31 mouse cellular contexts compared by ENCODE assay signal in genomic region chr11:11905518-11905917, GRCm38 (mm10). TPM values are rescaled to one million over a fixed set of nuclear protein-coding genes. Genes with fewer than 3 reads are reported as not detected.
"Had no signal": no experiment of that assay in that cellular context is flagged by ENCODE, and none has a peak within 500 bp of the region (broad histone marks: within the 10 kb centered on the region; RNA-seq: fewer than 3 reads in every experiment).

No protein-coding gene starts in this region.

- H3K36me3 ChIP-seq: heart, embryonic 12.5 days; heart, embryonic 13.5 days; heart, embryonic 15.5 days; hindbrain, embryonic 10.5 days; hindbrain, embryonic 12.5 days; hindbrain, embryonic 13.5 days; hindbrain, embryonic 15.5 days; intestine, embryonic 15.5 days; kidney, embryonic 15.5 days had no signal

- H3K4me2 ChIP-seq: heart, embryonic 11.5 days; heart, embryonic 12.5 days; heart, embryonic 13.5 days; heart, embryonic 15.5 days; hindbrain, embryonic 12.5 days; hindbrain, embryonic 13.5 days; hindbrain, embryonic 14.5 days; hindbrain, embryonic 15.5 days; intestine, embryonic 15.5 days; kidney, embryonic 15.5 days had no signal

- DNase-seq: heart, postnatal 10 days; heart, postnatal 14 days; heart, postnatal 36 days; heart, postnatal 4 days; kidney, adult 11 months; kidney, adult 18-20 months; kidney, adult 2 months; kidney, adult 8-10 months; kidney, adult 9 months; kidney, postnatal 14 days; kidney, postnatal 25 days; kidney, postnatal 36 days; kidney, postnatal 4 days; layer of hippocampus, adult 9-11 months; layer of hippocampus, postnatal 36 days had no signal

- H3K4me3 ChIP-seq: heart, embryonic 12.5 days; heart, embryonic 13.5 days; heart, embryonic 15.5 days; hindbrain, embryonic 10.5 days; hindbrain, embryonic 12.5 days; hindbrain, embryonic 13.5 days; hindbrain, embryonic 15.5 days; intestine, embryonic 15.5 days; kidney, embryonic 15.5 days; layer of hippocampus, adult 2 months; left cerebral cortex, adult 2 months had no signal

- H3K4me1 ChIP-seq: hindbrain, embryonic 12.5 days; hindbrain, embryonic 13.5 days; hindbrain, embryonic 15.5 days; kidney, embryonic 15.5 days had no signal

- H3K9me3 ChIP-seq: heart, embryonic 15.5 days; hindbrain, embryonic 10.5 days; hindbrain, embryonic 12.5 days; hindbrain, embryonic 13.5 days; hindbrain, embryonic 15.5 days; intestine, embryonic 15.5 days; kidney, embryonic 15.5 days had no signal

- H3K9ac ChIP-seq: heart, embryonic 12.5 days; heart, embryonic 13.5 days; heart, embryonic 15.5 days; hindbrain, embryonic 12.5 days; hindbrain, embryonic 13.5 days; hindbrain, embryonic 14.5 days; hindbrain, embryonic 15.5 days; intestine, embryonic 15.5 days; kidney, embryonic 15.5 days had no signal

- H3K27ac ChIP-seq: heart, embryonic 13.5 days; heart, embryonic 15.5 days; hindbrain, embryonic 10.5 days; hindbrain, embryonic 12.5 days; hindbrain, embryonic 13.5 days; hindbrain, embryonic 14.5 days; hindbrain, embryonic 15.5 days; hindbrain, postnatal 0 days; intestine, embryonic 15.5 days; kidney, embryonic 15.5 days; kidney, postnatal 0 days; layer of hippocampus, adult 2 months; left cerebral cortex, adult 2 months had no signal

- H3K27me3 ChIP-seq: heart, embryonic 12.5 days; heart, embryonic 13.5 days; heart, embryonic 15.5 days; hindbrain, embryonic 12.5 days; hindbrain, embryonic 13.5 days; hindbrain, embryonic 15.5 days; intestine, embryonic 15.5 days; kidney, embryonic 15.5 days had no signal

RNA-seq across cellular contexts. Expression of gene Ddc, which starts 7.6 kb away (rescaled TPM):
- total RNA-seq: hematopoietic stem cell, adult 5-6 weeks had no signal
